Comparison of ENCODE assay signal across 11 mouse cellular contexts in the genomic region with DNA sequence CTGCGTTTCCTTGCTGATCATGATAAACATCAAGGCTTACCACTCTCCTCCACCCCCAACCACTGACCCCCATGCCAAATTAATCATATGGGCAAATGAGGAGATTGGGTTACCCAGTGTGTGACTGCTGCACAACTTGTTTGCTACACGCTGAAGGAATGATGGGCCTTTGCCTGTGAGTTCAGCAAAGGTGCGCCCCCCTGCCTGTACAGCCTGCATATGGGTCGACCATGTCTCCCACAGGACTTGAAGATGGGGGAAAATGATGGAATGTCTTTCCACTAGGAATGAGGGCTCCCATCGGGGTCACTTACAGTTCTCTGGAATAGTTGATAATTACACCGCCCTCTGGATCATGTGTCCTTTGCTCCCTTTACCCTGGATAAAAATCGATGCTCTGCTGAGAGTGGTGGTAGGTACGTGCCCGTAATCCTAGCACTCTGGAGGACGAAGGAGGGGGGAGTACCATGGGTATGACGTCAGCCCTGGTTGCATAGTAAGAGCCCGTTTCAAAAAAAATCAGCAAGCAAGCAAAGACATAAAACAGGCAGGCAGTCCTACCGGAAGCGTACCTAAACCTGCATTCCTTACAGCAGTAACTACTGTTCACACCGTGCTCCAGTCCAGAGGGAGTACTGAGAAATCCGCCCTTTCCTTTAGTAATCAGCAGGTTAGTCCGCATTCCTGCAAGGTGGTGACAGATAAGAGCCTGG. TPM values are rescaled to one million over a fixed set of nuclear protein-coding genes. Genes with fewer than 3 reads are reported as not detected.
DNase-seq lines count a peak whose midpoint lies in the region; ATAC-seq lines count a peak whose summit lies in the region.
"Had no signal": no experiment of that assay in that cellular context is flagged by ENCODE, and none has a peak within 500 bp of the region (broad histone marks: within the 10 kb centered on the region; RNA-seq: fewer than 3 reads in every experiment).

No protein-coding gene starts in this region.

- 0 out of 2 replicates have a peak, but pooled peaks have one; percentile 22 for ATAC-seq in heart, embryonic 15.5 days (replicated peaks; ENCODE audit: insufficient number of reproducible peaks, insufficient read depth, low FRiP score, low read depth)
- ATAC-seq in liver, embryonic 12.5 days: peak; percentile 77

- H3K4me1 ChIP-seq in heart, embryonic 15.5 days (replicated peaks): no peaks in the 10 kb centered on the region
- no peaks in the 10 kb centered on the region for H3K4me1 ChIP-seq in liver, embryonic 12.5 days

- no peak for DNase-seq in heart, adult 9 months (ENCODE audit: low spot score in 2 of 2)
- peak; percentile 30 to 47 for DNase-seq in urinary bladder, postnatal 36 days (ENCODE audit: low spot score in 2 of 2)
- no peak for DNase-seq in urinary bladder, postnatal 4 days (ENCODE audit: low spot score in 2 of 2)
- DNase-seq in left cerebral cortex, postnatal 10 days (ENCODE audit: extremely low spot score in 1 of 2, low spot score in 2 of 2): no peak
- no peak for DNase-seq in right cerebral cortex, postnatal 36 days (ENCODE audit: low spot score in 2 of 2)
- DNase-seq in frontal cortex, adult 2 months (ENCODE audit: extremely low spot score in 1 of 2, low spot score in 1 of 2): no peak
- DNase-seq: cerebellum, adult 18-20 months had no signal

- H3K4me3 ChIP-seq in heart, embryonic 15.5 days: 0 out of 2 replicates have a peak overlapping the region, but pooled peaks have one; percentile 3
- H3K4me3 ChIP-seq in liver, embryonic 12.5 days: no peak overlapping the region

- no peaks in the 10 kb centered on the region for H3K9me3 ChIP-seq in heart, embryonic 15.5 days (replicated peaks)
- H3K9me3 ChIP-seq in liver, embryonic 12.5 days (replicated peaks): no peaks in the 10 kb centered on the region

- 43% methylated on average over 17 of the region's 17 CpGs for WGBS in heart, embryonic 15.5 days
- WGBS in liver, embryonic 12.5 days (ENCODE audit: insufficient replicate concordance): 42% methylated on average over 17 of the region's 17 CpGs

- H3K27me3 ChIP-seq in heart, embryonic 15.5 days: peaks cover 5% of the 10 kb centered on the region; the same call in 1 of the 2 replicates
- peaks cover 9% of the 10 kb centered on the region; the same call in 1 of the 2 replicates for H3K27me3 ChIP-seq in liver, embryonic 12.5 days (replicated peaks)

- intact Hi-C loops in left cerebral cortex, postnatal 10 days (cut with DNase I): no loop called here

- no peak overlapping the region for H3K9ac ChIP-seq in heart, embryonic 15.5 days
- H3K9ac ChIP-seq in liver, embryonic 12.5 days: no peak overlapping the region

- no peak overlapping the region for H3K27ac ChIP-seq in heart, embryonic 15.5 days
- no peak overlapping the region for H3K27ac ChIP-seq in liver, embryonic 12.5 days

- H3K4me2 ChIP-seq in heart, embryonic 15.5 days: peak overlapping the region; percentile 41; the same call in 1 of the 2 replicates
- peak overlapping the region; percentile 37 for H3K4me2 ChIP-seq in liver, embryonic 12.5 days

- no peaks in the 10 kb centered on the region for H3K36me3 ChIP-seq in heart, embryonic 15.5 days
- no peaks in the 10 kb centered on the region for H3K36me3 ChIP-seq in liver, embryonic 12.5 days

RNA-seq across cellular contexts. Expression of a gene that starts 11.7 kb away (rescaled TPM):
- 0.15 and 0.36 TPM in 2 replicates for polyA plus RNA-seq in heart, embryonic 15.5 days (2015; fragmentation: Nextera tagmentation; extraction: Ambion mirVana)
- polyA plus RNA-seq in liver, embryonic 12.5 days (2016; fragmentation: Nextera tagmentation; extraction: Ambion mirVana): 1.3 and 1.5 TPM in 2 replicates
- total RNA-seq in left cerebral cortex, postnatal 10 days (2021): under 1 TPM; 0.26 to 0.54 TPM
- 0.36 TPM in 2 replicates for polyA plus RNA-seq in frontal cortex, adult 2 months (2012; rRNA removed)
- total RNA-seq: gastrocnemius, adult 18-20 months had no signal

RNA-seq across cellular contexts. Expression of a gene that starts 22.8 kb away (rescaled TPM):
- polyA plus RNA-seq in heart, embryonic 15.5 days (2015; fragmentation: Nextera tagmentation; extraction: Ambion mirVana): not detected in 2 replicates
- polyA plus RNA-seq in liver, embryonic 12.5 days (2016; fragmentation: Nextera tagmentation; extraction: Ambion mirVana): 0.08 TPM in 1 of 2 replicates, not detected in the other
- under 1 TPM in 1 of 2 experiments, not detected in 1; 0.53 TPM for total RNA-seq in left cerebral cortex, postnatal 10 days (2021)
- polyA plus RNA-seq in frontal cortex, adult 2 months (2012; rRNA removed): 0.15 and 0.22 TPM in 2 replicates
- total RNA-seq: adrenal gland, adult 18-20 months; gastrocnemius, adult 18-20 months had no signal

RNA-seq across cellular contexts. Expression of a gene that starts 46.5 kb away (rescaled TPM):
- 51.3 and 58.0 TPM in 2 replicates for polyA plus RNA-seq in heart, embryonic 15.5 days (2015; fragmentation: Nextera tagmentation; extraction: Ambion mirVana)
- 65.2 and 65.3 TPM in 2 replicates for polyA plus RNA-seq in liver, embryonic 12.5 days (2016; fragmentation: Nextera tagmentation; extraction: Ambion mirVana)
- total RNA-seq in left cerebral cortex, postnatal 10 days (2021): 10 to 100 TPM; 18.8 to 22.7 TPM
- polyA plus RNA-seq in frontal cortex, adult 2 months (2012; rRNA removed): 21.9 and 22.7 TPM in 2 replicates

Comparison
In these comparisons a context has a peak if more than half of its experiments do, and no peak if none do; other contexts are left out.
1. DNase-seq: peak in urinary bladder, postnatal 36 days (2 of 2); none in heart, adult 9 months (0 of 2), urinary bladder, postnatal 4 days (0 of 2), left cerebral cortex, postnatal 10 days (0 of 2), right cerebral cortex, postnatal 36 days (0 of 2) and frontal cortex, adult 2 months (0 of 2).